Mouse (Mus musculus): Measurements from ENCODE around the gene Pcnx4.

DNA sequence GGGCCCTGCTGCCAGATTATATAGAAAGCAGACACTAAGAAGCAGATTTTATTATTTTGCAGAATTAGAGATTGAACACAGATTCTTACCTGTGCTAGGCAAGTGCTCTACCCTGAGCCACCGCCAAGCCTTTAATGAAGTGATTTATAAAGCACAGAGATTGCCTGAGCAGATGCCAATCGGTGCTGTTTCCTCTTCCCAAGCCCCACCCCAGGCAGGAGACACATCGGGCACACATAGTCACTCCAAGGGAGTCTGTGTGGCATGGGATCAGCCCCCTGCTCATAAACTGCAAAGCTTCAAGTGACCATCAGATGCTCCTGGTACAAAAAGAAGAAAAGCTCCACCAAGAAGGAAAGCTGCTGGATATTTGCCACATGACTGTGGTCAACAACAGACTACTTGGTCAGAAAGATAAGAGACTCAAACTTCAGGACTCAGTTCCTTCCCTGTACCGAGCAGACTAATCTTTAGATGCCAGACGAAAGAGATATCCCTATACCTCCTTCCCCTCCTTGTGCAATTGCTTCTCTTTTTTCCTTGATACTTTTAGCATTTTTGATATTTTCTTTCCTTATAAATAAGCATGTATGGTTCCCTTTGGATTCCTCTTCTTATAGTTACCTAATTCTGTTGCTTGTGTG, 86.8 kb downstream of the Pcnx4 start:
- no peak for TF ChIP-seq CTCF (conservative IDR thresholded peaks at IDR 0.05; ENCODE audit: insufficient read depth, insufficient read length, low read depth, low read length)
- no peak for TF ChIP-seq POLR2A (IDR thresholded peaks at IDR 0.05; ENCODE audit: low read depth, low read length)
